Mouse (Mus musculus): ENCODE measurements around the gene Plekhh2. TPM values are rescaled to one million over a fixed set of nuclear protein-coding genes. Genes with fewer than 3 reads are reported as not detected.
"Not testable (repeated sequence)": the region's sequence is repeated elsewhere in the genome, so short reads cannot be mapped to it uniquely, and the experiment has no call there.

Gene Plekhh2
- polyA plus RNA-seq, 1 experiment: 0.63 TPM

- Histone ChIP-seq H3K4me1 (ENCODE audit: control insufficient read depth, insufficient read depth, low read length) (peaks cover 15% of the 10 kb centered on the region), H3K4me3 (ENCODE audit: insufficient read depth, low read length) (no peak overlapping the region), H3K27ac (ENCODE audit: insufficient read depth, low read depth, low read length) (no peak overlapping the region)
- no peak for TF ChIP-seq CTCF (IDR thresholded peaks at IDR 0.05; ENCODE audit: low read depth, low read length)
- TF ChIP-seq POLR2A (IDR thresholded peaks at IDR 0.05; ENCODE audit: borderline replicate concordance, low read depth, low read length): no peak
Measured at GRCm38 (mm10) chr17:84534632-84535031, 22.9 kb downstream of the Plekhh2 start.

- TF ChIP-seq POLR2A (IDR thresholded peaks at IDR 0.05; ENCODE audit: borderline replicate concordance, low read depth, low read length) (no peak), CTCF (IDR thresholded peaks at IDR 0.05; ENCODE audit: low read depth, low read length) (no peak)
- no peak overlapping the region for H3K4me3 ChIP-seq (ENCODE audit: insufficient read depth, low read length)
- no peak overlapping the region for H3K27ac ChIP-seq (ENCODE audit: insufficient read depth, low read depth, low read length)
- peaks cover 13% of the 10 kb centered on the region for H3K4me1 ChIP-seq (ENCODE audit: control insufficient read depth, insufficient read depth, low read length)
Measured at GRCm38 (mm10) chr17:84535226-84535625, 23.5 kb downstream of the Plekhh2 start.

GRCm38 (mm10) chr17:84537301-84537700, 25.6 kb downstream of the Plekhh2 start:
- H3K4me3 ChIP-seq (ENCODE audit: insufficient read depth, low read length): no peak overlapping the region
- no peak overlapping the region for H3K27ac ChIP-seq (ENCODE audit: insufficient read depth, low read depth, low read length)
- TF ChIP-seq CTCF (IDR thresholded peaks at IDR 0.05; ENCODE audit: low read depth, low read length) (no peak), POLR2A (IDR thresholded peaks at IDR 0.05; ENCODE audit: borderline replicate concordance, low read depth, low read length) (no peak)
- H3K4me1 ChIP-seq (ENCODE audit: control insufficient read depth, insufficient read depth, low read length): peaks cover 11% of the 10 kb centered on the region

GRCm38 (mm10) chr17:84537966-84538365, 26.3 kb downstream of the Plekhh2 start:
- no peak overlapping the region for H3K27ac ChIP-seq (ENCODE audit: insufficient read depth, low read depth, low read length)
- TF ChIP-seq POLR2A (IDR thresholded peaks at IDR 0.05; ENCODE audit: borderline replicate concordance, low read depth, low read length): no peak
- no peak for TF ChIP-seq CTCF (IDR thresholded peaks at IDR 0.05; ENCODE audit: low read depth, low read length)
- peaks cover 10% of the 10 kb centered on the region for H3K4me1 ChIP-seq (ENCODE audit: control insufficient read depth, insufficient read depth, low read length)
- H3K4me3 ChIP-seq (ENCODE audit: insufficient read depth, low read length): no peak overlapping the region

- TF ChIP-seq POLR2A (IDR thresholded peaks at IDR 0.05; ENCODE audit: borderline replicate concordance, low read depth, low read length) (no peak), CTCF (IDR thresholded peaks at IDR 0.05; ENCODE audit: low read depth, low read length) (no peak)
- peaks cover 5% of the 10 kb centered on the region for H3K4me1 ChIP-seq (ENCODE audit: control insufficient read depth, insufficient read depth, low read length)
Measured at GRCm38 (mm10) chr17:84540603-84541002, 28.9 kb downstream of the Plekhh2 start.

GRCm38 (mm10) chr17:84550902-84551877, 39.5 kb downstream of the Plekhh2 start:
- no peak overlapping the region for H3K4me3 ChIP-seq (ENCODE audit: insufficient read depth, low read length)
- H3K4me1 ChIP-seq (ENCODE audit: control insufficient read depth, insufficient read depth, low read length): no peaks in the 10 kb centered on the region
- TF ChIP-seq POLR2A (IDR thresholded peaks at IDR 0.05; ENCODE audit: borderline replicate concordance, low read depth, low read length): no peak
- no peak for TF ChIP-seq CTCF (IDR thresholded peaks at IDR 0.05; ENCODE audit: low read depth, low read length)

More at GRCm38 (mm10) chr17:84540603-84541002, 28.9 kb downstream of the Plekhh2 start:
- Histone ChIP-seq H3K27ac (ENCODE audit: insufficient read depth, low read depth, low read length) (no peak overlapping the region), H3K4me3 (ENCODE audit: insufficient read depth, low read length) (no peak overlapping the region)

GRCm38 (mm10) chr17:84552230-84552629, 40.5 kb downstream of the Plekhh2 start:
- no peak overlapping the region for H3K27ac ChIP-seq (ENCODE audit: insufficient read depth, low read depth, low read length)
- TF ChIP-seq POLR2A (IDR thresholded peaks at IDR 0.05; ENCODE audit: borderline replicate concordance, low read depth, low read length) (no peak), CTCF (IDR thresholded peaks at IDR 0.05; ENCODE audit: low read depth, low read length) (no peak)
- no peaks in the 10 kb centered on the region for H3K4me1 ChIP-seq (ENCODE audit: control insufficient read depth, insufficient read depth, low read length)
- H3K4me3 ChIP-seq (ENCODE audit: insufficient read depth, low read length): no peak overlapping the region

More at GRCm38 (mm10) chr17:84550902-84551877, 39.5 kb downstream of the Plekhh2 start:
- no peak overlapping the region for H3K27ac ChIP-seq (ENCODE audit: insufficient read depth, low read depth, low read length)

GRCm38 (mm10) chr17:84564264-84564663, 52.6 kb downstream of the Plekhh2 start:
- H3K27ac ChIP-seq (ENCODE audit: insufficient read depth, low read depth, low read length); H3K4me3 ChIP-seq (ENCODE audit: insufficient read depth, low read length); H3K4me1 ChIP-seq (ENCODE audit: control insufficient read depth, insufficient read depth, low read length): not testable (repeated sequence)

- Histone ChIP-seq H3K4me1 (ENCODE audit: control insufficient read depth, insufficient read depth, low read length) (peaks cover 3% of the 10 kb centered on the region; the same call in 1 of the 2 replicates), H3K27ac (ENCODE audit: insufficient read depth, low read depth, low read length) (no peak overlapping the region), H3K4me3 (ENCODE audit: insufficient read depth, low read length) (no peak overlapping the region)
- no peak for TF ChIP-seq POLR2A (IDR thresholded peaks at IDR 0.05; ENCODE audit: borderline replicate concordance, low read depth, low read length)
- TF ChIP-seq CTCF (IDR thresholded peaks at IDR 0.05; ENCODE audit: low read depth, low read length): no peak
Measured at GRCm38 (mm10) chr17:84565762-84566161, 54.1 kb downstream of the Plekhh2 start.

All from bone marrow macrophage, adult 2 months (primary cell).